Mouse (Mus musculus): ENCODE measurements around the gene Mrps18a.

The Mrps18a gene

GRCm38 (mm10) chr17:46143578-46144423 lies 33.0 kb downstream of the Mrps18a start, which contains the start of gene Rsph9:
TSS of gene Rsph9 (minus strand) at chr17:46144216.
- peak; percentile 74 for DNase-seq (ENCODE audit: low read depth, low spot score)

GRCm38 (mm10) chr17:46152847-46153782 lies 42.3 kb downstream of the Mrps18a start, which contains the start of gene Mad2l1bp:
TSS of gene Mad2l1bp (minus strand) at chr17:46153553.
- peak; percentile 95 for DNase-seq (ENCODE audit: low read depth, low spot score)

GRCm38 (mm10) chr17:46154336-46154735 lies 43.5 kb downstream of the Mrps18a start:
- no peak for DNase-seq (ENCODE audit: low read depth, low spot score)

- no peak for DNase-seq (ENCODE audit: low read depth, low spot score)
Measured at GRCm38 (mm10) chr17:46156680-46157079, 45.9 kb downstream of the Mrps18a start.

- no peak for DNase-seq (ENCODE audit: low read depth, low spot score)
Measured at GRCm38 (mm10) chr17:46157131-46157530, 46.3 kb downstream of the Mrps18a start.

GRCm38 (mm10) chr17:46159236-46159635 lies 48.5 kb downstream of the Mrps18a start:
- DNase-seq (ENCODE audit: low read depth, low spot score): no peak

GRCm38 (mm10) chr17:46160090-46160662 lies 49.4 kb downstream of the Mrps18a start:
- DNase-seq (ENCODE audit: low read depth, low spot score): peak; percentile 87

GRCm38 (mm10) chr17:46160686-46161085 lies 49.9 kb downstream of the Mrps18a start, which contains the start of gene Gtpbp2:
TSS of gene Gtpbp2 (plus strand) at chr17:46161032.
- DNase-seq (ENCODE audit: low read depth, low spot score): peak; percentile 99

- DNase-seq (ENCODE audit: low read depth, low spot score): no peak
Measured at GRCm38 (mm10) chr17:46161179-46161578, 50.4 kb downstream of the Mrps18a start.

GRCm38 (mm10) chr17:46161710-46162109 lies 50.9 kb downstream of the Mrps18a start:
- DNase-seq (ENCODE audit: low read depth, low spot score): no peak

GRCm38 (mm10) chr17:46162551-46162950 lies 51.8 kb downstream of the Mrps18a start:
- no peak for DNase-seq (ENCODE audit: low read depth, low spot score)

- no peak for DNase-seq (ENCODE audit: low read depth, low spot score)
Measured at GRCm38 (mm10) chr17:46162951-46163421, 52.2 kb downstream of the Mrps18a start.

- DNase-seq (ENCODE audit: low read depth, low spot score): no peak
Measured at GRCm38 (mm10) chr17:46164301-46164700, 53.5 kb downstream of the Mrps18a start.

GRCm38 (mm10) chr17:46164791-46165190 lies 54.0 kb downstream of the Mrps18a start:
- DNase-seq (ENCODE audit: low read depth, low spot score): no peak

- DNase-seq (ENCODE audit: low read depth, low spot score): no peak
Measured at GRCm38 (mm10) chr17:46165460-46165859, 54.7 kb downstream of the Mrps18a start.

- no peak for DNase-seq (ENCODE audit: low read depth, low spot score)
Measured at GRCm38 (mm10) chr17:46166270-46166669, 55.5 kb downstream of the Mrps18a start.

GRCm38 (mm10) chr17:46167014-46167413 lies 56.2 kb downstream of the Mrps18a start:
- no peak for DNase-seq (ENCODE audit: low read depth, low spot score)

- DNase-seq (ENCODE audit: low read depth, low spot score): no peak
Measured at GRCm38 (mm10) chr17:46168318-46168717, 57.5 kb downstream of the Mrps18a start.

- no peak for DNase-seq (ENCODE audit: low read depth, low spot score)
Measured at GRCm38 (mm10) chr17:46168768-46169167, 58.0 kb downstream of the Mrps18a start.

- DNase-seq (ENCODE audit: low read depth, low spot score): no peak
Measured at GRCm38 (mm10) chr17:46170538-46170937, 59.8 kb downstream of the Mrps18a start.
